ENCODE assay signal across 12 mouse cellular contexts in the genomic region with DNA sequence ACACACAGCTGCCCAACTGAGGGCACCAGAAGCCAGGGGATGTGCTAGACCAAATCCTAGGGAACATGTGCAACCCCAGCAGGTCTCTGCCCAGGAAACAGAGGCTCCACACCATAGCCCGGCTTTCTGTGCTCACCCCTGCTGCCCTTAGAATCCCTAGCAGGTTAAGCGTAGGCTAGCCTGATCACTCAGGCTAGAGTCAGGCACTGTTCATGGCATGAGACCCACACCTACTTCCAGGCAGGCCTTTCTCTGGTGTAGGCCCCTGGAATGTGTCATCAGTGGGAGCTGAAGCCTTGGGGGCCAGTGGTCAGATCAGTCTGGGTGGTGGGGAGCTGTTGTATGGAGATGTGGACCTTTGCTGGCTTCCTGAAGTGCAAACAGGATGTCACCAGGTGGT. TPM values are rescaled to one million over a fixed set of nuclear protein-coding genes. Genes with fewer than 3 reads are reported as not detected.
A peak's percentile ranks its signal among the peaks of the same experiment; 100 is the strongest.
DNase-seq lines count a peak whose midpoint lies in the region; ATAC-seq and TF ChIP-seq lines count a peak whose summit lies in the region.
"Had no signal": no experiment of that assay in that cellular context is flagged by ENCODE, and none has a peak within 500 bp of the region (broad histone marks: within the 10 kb centered on the region; RNA-seq: fewer than 3 reads in every experiment).

No protein-coding gene starts in this region.

- TF ChIP-seq CTCF in spleen, adult 2 months (IDR thresholded peaks at IDR 0.05; ENCODE audit: extremely low read depth, insufficient read depth, insufficient read length, insufficient replicate concordance): no peak

- no peaks in the 10 kb centered on the region for H3K27me3 ChIP-seq in hindbrain, embryonic 13.5 days
- H3K27me3 ChIP-seq in hindbrain, embryonic 11.5 days (ENCODE audit: control insufficient read depth, insufficient read depth, low read length): no peaks in the 10 kb centered on the region
- H3K27me3 ChIP-seq in spleen, adult 2 months (ENCODE audit: control insufficient read depth, insufficient read depth, low read length): no peaks in the 10 kb centered on the region
- H3K27me3 ChIP-seq in liver, embryonic 15.5 days: no peaks in the 10 kb centered on the region

- no peak overlapping the region for H3K4me2 ChIP-seq in hindbrain, embryonic 13.5 days
- H3K4me2 ChIP-seq in hindbrain, embryonic 11.5 days (replicated peaks; ENCODE audit: low read depth, low read length): no peak overlapping the region
- no peak overlapping the region for H3K4me2 ChIP-seq in liver, embryonic 15.5 days
- H3K4me2 ChIP-seq: lung, embryonic 14.5 days; midbrain, embryonic 11.5 days had no signal

- no peak for ATAC-seq in hindbrain, embryonic 13.5 days (ENCODE audit: low FRiP score)
- ATAC-seq in hindbrain, embryonic 11.5 days (ENCODE audit: low FRiP score): no peak
- no peak for ATAC-seq in liver, embryonic 15.5 days (ENCODE audit: insufficient read depth)

- peaks cover 36% of the 10 kb centered on the region for H3K36me3 ChIP-seq in hindbrain, embryonic 13.5 days
- H3K36me3 ChIP-seq in hindbrain, embryonic 11.5 days (ENCODE audit: control insufficient read depth, insufficient read depth, low read length): 0 out of 2 replicates have a peak, but pooled peaks cover 8% of the 10 kb centered on the region
- H3K36me3 ChIP-seq in spleen, adult 2 months (ENCODE audit: control insufficient read depth, insufficient read depth, low read length): peaks cover 25% of the 10 kb centered on the region
- H3K36me3 ChIP-seq in liver, embryonic 15.5 days (replicated peaks): peaks cover 25% of the 10 kb centered on the region

- peaks cover 36% of the 10 kb centered on the region for H3K4me1 ChIP-seq in hindbrain, embryonic 13.5 days (replicated peaks)
- no peaks in the 10 kb centered on the region; the same call in 1 of the 2 replicates for H3K4me1 ChIP-seq in hindbrain, embryonic 11.5 days (replicated peaks; ENCODE audit: control insufficient read depth, insufficient read depth, low read length)
- H3K4me1 ChIP-seq in spleen, adult 2 months (ENCODE audit: control insufficient read depth, insufficient read depth, insufficient read length): peaks cover 71% of the 10 kb centered on the region
- peaks cover 80% of the 10 kb centered on the region for H3K4me1 ChIP-seq in liver, embryonic 15.5 days (replicated peaks)

- no peak for DNase-seq in hindbrain, embryonic 11.5 days (ENCODE audit: low spot score)
- DNase-seq in spleen, adult 2 months (ENCODE audit: low read depth in 1 of 2, low spot score in 2 of 2): no peak
- no peak for DNase-seq in spleen, postnatal 10 days (ENCODE audit: low spot score in 2 of 2)
- peak; percentile 36 for DNase-seq in thymus, postnatal 25 days
- no peak for DNase-seq in adrenal gland, postnatal 25 days
- DNase-seq: cerebellum, adult 9-10 months; heart, postnatal 10 days; lung, embryonic 14.5 days had no signal

- no peaks in the 10 kb centered on the region for H3K9me3 ChIP-seq in hindbrain, embryonic 13.5 days
- H3K9me3 ChIP-seq in hindbrain, embryonic 11.5 days (ENCODE audit: control insufficient read depth, low read length): no peaks in the 10 kb centered on the region
- H3K9me3 ChIP-seq in liver, embryonic 15.5 days (replicated peaks): no peaks in the 10 kb centered on the region

- WGBS in hindbrain, embryonic 13.5 days: 94% methylated on average over 2 of the region's 2 CpGs
- WGBS in hindbrain, embryonic 11.5 days: 96% methylated on average over 2 of the region's 2 CpGs
- WGBS in spleen, adult 2 months: 42% methylated on average over 2 of the region's 2 CpGs
- WGBS in liver, embryonic 15.5 days (ENCODE audit: insufficient replicate concordance): 64% methylated on average over 2 of the region's 2 CpGs

- H3K27ac ChIP-seq in hindbrain, embryonic 13.5 days: no peak overlapping the region
- no peak overlapping the region for H3K27ac ChIP-seq in hindbrain, embryonic 11.5 days (ENCODE audit: low read depth, low read length)
- H3K27ac ChIP-seq in spleen, adult 2 months (ENCODE audit: insufficient read depth, low read length): peak overlapping the region; percentile 94
- H3K27ac ChIP-seq in liver, embryonic 15.5 days (replicated peaks): peak overlapping the region; percentile 6; the same call in 1 of the 2 replicates

- H3K4me3 ChIP-seq in hindbrain, embryonic 13.5 days: no peak overlapping the region
- no peak overlapping the region for H3K4me3 ChIP-seq in hindbrain, embryonic 11.5 days (ENCODE audit: low read depth, low read length)
- peak overlapping the region; percentile 2; the same call in 1 of the 2 replicates for H3K4me3 ChIP-seq in spleen, adult 2 months (ENCODE audit: extremely low read depth, insufficient read depth, insufficient read length)
- H3K4me3 ChIP-seq in liver, embryonic 15.5 days (replicated peaks): no peak overlapping the region
- H3K4me3 ChIP-seq: myocyte had no signal

- H3K9ac ChIP-seq in hindbrain, embryonic 13.5 days: peak overlapping the region; percentile 46; the same call in 1 of the 2 replicates
- no peak overlapping the region for H3K9ac ChIP-seq in hindbrain, embryonic 11.5 days (ENCODE audit: low read depth, low read length)
- H3K9ac ChIP-seq in liver, embryonic 15.5 days: no peak overlapping the region
- H3K9ac ChIP-seq: lung, embryonic 14.5 days had no signal

- TF ChIP-seq POLR2A in spleen, adult 2 months (IDR thresholded peaks at IDR 0.05; ENCODE audit: low read depth, low read length): no peak

RNA-seq across cellular contexts. Expression of gene Grk2, which starts 9.4 kb away (rescaled TPM):
- 19.6 and 20.0 TPM in 2 replicates for polyA plus RNA-seq in hindbrain, embryonic 13.5 days (2015; fragmentation: Nextera tagmentation; extraction: Ambion mirVana)
- 12.5 and 13.9 TPM in 2 replicates for polyA plus RNA-seq in hindbrain, embryonic 11.5 days (2014; fragmentation: Nextera tagmentation; extraction: Ambion mirVana)
- 301 and 394 TPM in 2 replicates for polyA plus RNA-seq in spleen, adult 2 months (2012; rRNA removed)
- 12.4 and 13.2 TPM in 2 replicates for polyA plus RNA-seq in liver, embryonic 15.5 days (2015; fragmentation: Nextera tagmentation; extraction: Ambion mirVana)
- total RNA-seq in adrenal gland, postnatal 25 days (2021): 45.8 and 59.4 TPM in 2 replicates

RNA-seq across cellular contexts. Expression of gene Ankrd13d, which starts 13.7 kb away (rescaled TPM):
- polyA plus RNA-seq in hindbrain, embryonic 13.5 days (2015; fragmentation: Nextera tagmentation; extraction: Ambion mirVana): 29.9 and 33.1 TPM in 2 replicates
- polyA plus RNA-seq in hindbrain, embryonic 11.5 days (2014; fragmentation: Nextera tagmentation; extraction: Ambion mirVana): 8.6 and 11.0 TPM in 2 replicates
- 16.1 and 17.7 TPM in 2 replicates for polyA plus RNA-seq in spleen, adult 2 months (2012; rRNA removed)
- 0.90 and 1.5 TPM in 2 replicates for polyA plus RNA-seq in liver, embryonic 15.5 days (2015; fragmentation: Nextera tagmentation; extraction: Ambion mirVana)
- 4.3 and 4.9 TPM in 2 replicates for total RNA-seq in adrenal gland, postnatal 25 days (2021)

RNA-seq across cellular contexts. Expression of gene Ssh3, which starts 27.6 kb away (rescaled TPM):
- 10.4 and 10.6 TPM in 2 replicates for polyA plus RNA-seq in hindbrain, embryonic 13.5 days (2015; fragmentation: Nextera tagmentation; extraction: Ambion mirVana)
- polyA plus RNA-seq in hindbrain, embryonic 11.5 days (2014; fragmentation: Nextera tagmentation; extraction: Ambion mirVana): 2.8 and 3.9 TPM in 2 replicates
- polyA plus RNA-seq in spleen, adult 2 months (2012; rRNA removed): 43.3 and 51.1 TPM in 2 replicates
- 2.0 and 2.3 TPM in 2 replicates for polyA plus RNA-seq in liver, embryonic 15.5 days (2015; fragmentation: Nextera tagmentation; extraction: Ambion mirVana)
- total RNA-seq in adrenal gland, postnatal 25 days (2021): 35.6 and 52.3 TPM in 2 replicates

Comparison
In these comparisons a context has a peak if more than half of its experiments do, and no peak if none do; other contexts are left out.
1. H3K27ac ChIP-seq: peak in spleen, adult 2 months (single experiment) and liver, embryonic 15.5 days (single experiment); none in hindbrain, embryonic 13.5 days (single experiment) and hindbrain, embryonic 11.5 days (single experiment).
2. RNA of gene Grk2, which starts 9.4 kb away (polyA plus RNA-seq): 301 to 394 TPM in spleen, adult 2 months; 19.6 to 20.0 TPM in hindbrain, embryonic 13.5 days, 12.5 to 13.9 TPM in hindbrain, embryonic 11.5 days and 12.4 to 13.2 TPM in liver, embryonic 15.5 days; every median in the first group is over 10 times any median in the second.